Mouse (Mus musculus) G1E (cell line): ENCODE measurements at regions not wholly inside any gene's neighbourhood (a gene's known extent, or its start where the extent isn't known, plus 50 kb on each side); places are given as distances from the start of the nearest gene placed in this dataset.

ENCODE experiments used
- CTCF ChIP-seq: IDR thresholded peaks from 2 replicates; pipeline ENCODE4 v1.5.1; 2012; ENCODE audit warnings: low read depth, low read length, inconsistent platforms, mixed read lengths
- GATA2 ChIP-seq: IDR thresholded peaks from 2 replicates; pipeline ENCODE4 v1.6.1; 2012; ENCODE audit warnings: low read depth, low read length, inconsistent platforms, borderline replicate concordance
- POLR2AphosphoS5 ChIP-seq: IDR thresholded peaks from 2 replicates; pipeline ENCODE4 v1.6.1; 2012; ENCODE audit warnings: low read depth, low read length, inconsistent platforms; ENCODE audit not compliant: insufficient replicate concordance

DNA sequence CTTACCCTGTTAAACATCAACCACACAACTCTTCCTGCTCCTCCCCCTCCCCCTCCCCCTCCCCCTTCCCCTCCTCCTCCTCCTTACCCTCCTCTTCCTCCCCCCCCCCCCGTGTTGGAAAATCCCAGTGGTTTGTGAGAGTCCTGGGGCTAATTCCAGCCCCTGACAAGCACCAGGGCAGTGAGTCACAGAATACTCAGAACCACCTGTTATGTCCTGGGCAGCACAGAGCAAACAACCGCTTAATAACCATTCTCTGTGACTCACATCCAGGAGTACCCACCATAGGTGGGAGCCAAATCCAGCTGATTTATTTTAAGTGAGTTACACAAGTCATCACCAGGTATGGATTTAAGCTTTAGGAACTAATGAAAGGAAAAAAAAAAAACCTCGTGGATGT is 166.2 kb downstream of the Ccser2 start:
- TF ChIP-seq CTCF, result no peak
- TF ChIP-seq POLR2AphosphoS5, result no peak
- TF ChIP-seq GATA2, result no peak
